Mouse (Mus musculus): ENCODE results near the gene Prkar1b. TPM values are rescaled to one million over a fixed set of nuclear protein-coding genes. Genes with fewer than 3 reads are reported as not detected.

The Prkar1b gene
- total and polyA plus RNA-seq, 2 experiments: 0.22 to 0.37 TPM

DNA sequence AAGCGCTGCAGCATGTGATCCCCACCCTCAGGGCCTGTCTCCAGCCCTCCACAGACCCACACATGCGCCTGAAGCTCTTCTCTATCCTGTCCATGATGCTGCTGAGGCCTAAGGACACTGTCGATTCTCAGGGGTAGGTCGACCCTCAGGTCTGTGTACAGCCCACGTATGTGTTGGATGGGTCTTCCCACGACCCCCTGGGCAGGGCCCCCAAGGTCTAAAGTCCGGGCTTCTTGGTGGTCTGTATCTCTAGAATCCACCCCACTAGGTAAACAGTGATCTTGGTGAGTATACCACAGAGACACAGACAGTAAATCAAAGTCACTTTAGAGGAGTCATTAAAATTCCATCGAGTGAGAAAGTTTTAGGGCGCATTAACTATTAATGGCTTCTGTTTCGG, 24.3 kb upstream of the Prkar1b start:
- H3K27me3 ChIP-seq (ENCODE audit: control insufficient read depth, insufficient read depth, low read length): no peaks in the 10 kb centered on the region
- no peaks in the 10 kb centered on the region for H3K4me1 ChIP-seq (ENCODE audit: control insufficient read depth, insufficient read depth, low read length)
- DNase-seq (ENCODE audit: extremely low read depth, low read depth, low spot score): no peak
- peaks cover 5% of the 10 kb centered on the region; the same call in 1 of the 2 replicates for H3K36me3 ChIP-seq (ENCODE audit: control insufficient read depth, insufficient read depth, low read length)
- 68% methylated on average over 10 of the region's 10 CpGs for WGBS
- no peak overlapping the region for H3K27ac ChIP-seq (replicated peaks; ENCODE audit: insufficient read depth, low read depth, low read length)
- TF ChIP-seq POLR2A (IDR thresholded peaks at IDR 0.05; ENCODE audit: extremely low read depth, insufficient read depth, low read length) (no peak), CTCF (IDR thresholded peaks at IDR 0.05; ENCODE audit: low read depth, low read length) (no peak)
- no peak overlapping the region for H3K9ac ChIP-seq (ENCODE audit: low read depth, low read length)
- H3K79me2 ChIP-seq (ENCODE audit: control insufficient read depth, insufficient read depth, low read length): no peaks in the 10 kb centered on the region
- H3K4me3 ChIP-seq (ENCODE audit: insufficient read depth, low read depth, low read length): no peak overlapping the region

DNA sequence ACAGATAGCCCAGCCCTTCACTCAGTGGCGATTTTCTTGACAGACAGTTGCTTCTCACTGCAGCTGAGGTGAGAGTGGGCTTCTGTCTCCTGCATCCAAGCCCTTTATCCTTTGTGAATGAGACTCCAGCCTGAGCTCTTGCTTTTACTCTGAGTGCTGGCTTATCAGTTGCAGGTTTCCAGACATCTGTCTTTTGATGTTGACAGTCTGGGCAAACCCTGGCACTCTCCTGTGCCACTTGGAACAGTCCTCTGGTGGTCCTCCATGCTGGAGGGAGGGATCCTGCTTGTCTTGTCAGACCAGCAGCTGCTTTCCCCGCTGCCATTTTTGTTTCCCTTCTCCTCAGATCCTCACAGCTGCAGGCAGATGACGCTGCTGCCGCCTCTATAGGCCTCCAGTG, 22.1 kb upstream of the Prkar1b start:
- Histone ChIP-seq H3K4me1 (ENCODE audit: control insufficient read depth, insufficient read depth, low read length) (no peaks in the 10 kb centered on the region), H3K27me3 (ENCODE audit: control insufficient read depth, insufficient read depth, low read length) (no peaks in the 10 kb centered on the region), H3K9ac (ENCODE audit: low read depth, low read length) (no peak overlapping the region), H3K79me2 (ENCODE audit: control insufficient read depth, insufficient read depth, low read length) (no peaks in the 10 kb centered on the region), H3K27ac (replicated peaks; ENCODE audit: insufficient read depth, low read depth, low read length) (no peak overlapping the region), H3K36me3 (ENCODE audit: control insufficient read depth, insufficient read depth, low read length) (peaks cover 7% of the 10 kb centered on the region; the same call in 1 of the 2 replicates), H3K4me3 (ENCODE audit: insufficient read depth, low read depth, low read length) (no peak overlapping the region)
- no peak for DNase-seq (ENCODE audit: extremely low read depth, low read depth, low spot score)
- TF ChIP-seq CTCF (IDR thresholded peaks at IDR 0.05; ENCODE audit: low read depth, low read length): no peak
- TF ChIP-seq POLR2A (IDR thresholded peaks at IDR 0.05; ENCODE audit: extremely low read depth, insufficient read depth, low read length): no peak
- WGBS: 95% methylated on average over 4 of the region's 4 CpGs

DNA sequence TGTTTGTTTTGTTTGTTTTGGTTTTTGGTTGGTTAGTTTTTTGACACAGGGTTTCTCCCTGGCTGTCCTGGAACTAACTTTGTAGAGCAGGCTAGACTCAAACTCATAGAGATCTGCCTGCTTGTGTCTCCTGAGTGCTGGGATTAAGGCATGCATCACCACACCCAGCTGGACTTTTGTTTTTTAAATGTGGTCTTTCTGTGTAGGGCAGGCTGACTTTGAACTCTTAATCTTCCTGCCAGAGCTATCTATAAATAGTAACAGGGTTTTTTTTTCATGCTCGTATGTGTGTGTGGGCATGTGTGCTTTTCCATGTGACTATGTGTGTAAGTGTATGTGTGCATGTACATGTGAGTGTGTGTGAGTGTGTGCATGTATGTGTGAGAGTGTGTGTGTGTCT, 17.7 kb upstream of the Prkar1b start:
- Histone ChIP-seq H3K27ac (replicated peaks; ENCODE audit: insufficient read depth, low read depth, low read length) (no peak overlapping the region), H3K4me1 (ENCODE audit: control insufficient read depth, insufficient read depth, low read length) (no peaks in the 10 kb centered on the region), H3K9ac (ENCODE audit: low read depth, low read length) (no peak overlapping the region), H3K36me3 (ENCODE audit: control insufficient read depth, insufficient read depth, low read length) (peaks cover 4% of the 10 kb centered on the region; the same call in 1 of the 2 replicates), H3K79me2 (ENCODE audit: control insufficient read depth, insufficient read depth, low read length) (no peaks in the 10 kb centered on the region), H3K4me3 (ENCODE audit: insufficient read depth, low read depth, low read length) (no peak overlapping the region), H3K27me3 (ENCODE audit: control insufficient read depth, insufficient read depth, low read length) (no peaks in the 10 kb centered on the region)
- 86% methylated on average over 1 of the region's 1 CpGs for WGBS
- TF ChIP-seq CTCF (IDR thresholded peaks at IDR 0.05; ENCODE audit: low read depth, low read length): no peak
- TF ChIP-seq POLR2A (IDR thresholded peaks at IDR 0.05; ENCODE audit: extremely low read depth, insufficient read depth, low read length): no peak
- no peak for DNase-seq (ENCODE audit: extremely low read depth, low read depth, low spot score)

DNA sequence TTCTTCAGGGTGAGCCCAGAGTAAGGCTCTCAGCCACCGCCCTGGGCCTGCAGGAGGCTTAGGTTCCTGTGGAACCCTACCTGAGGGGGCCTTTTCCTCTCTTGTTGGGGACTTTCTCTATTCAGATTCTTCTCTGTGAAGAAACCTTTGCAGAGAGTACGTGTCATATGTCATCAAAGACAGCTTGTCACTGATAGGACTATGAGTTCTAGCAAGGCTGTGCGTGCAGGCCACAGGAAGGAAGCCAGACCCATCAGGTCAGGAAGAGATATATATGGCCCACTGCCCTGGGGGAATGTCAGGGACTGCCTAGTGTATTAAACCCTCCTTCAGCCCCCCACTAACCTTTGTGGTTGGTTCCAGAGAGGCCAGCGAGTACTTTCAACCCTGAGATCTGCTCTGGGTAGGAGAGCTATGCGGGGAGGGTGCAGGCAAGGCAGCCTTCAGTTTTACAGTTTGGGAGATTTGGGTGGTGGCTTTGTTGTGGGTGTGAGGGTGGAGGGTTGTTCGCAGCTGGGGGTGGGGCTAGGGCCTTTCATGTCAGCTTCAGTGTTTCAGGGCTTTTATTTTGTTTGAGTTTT, 17.1 kb upstream of the Prkar1b start:
- TF ChIP-seq CTCF (IDR thresholded peaks at IDR 0.05; ENCODE audit: low read depth, low read length) (no peak), POLR2A (IDR thresholded peaks at IDR 0.05; ENCODE audit: extremely low read depth, insufficient read depth, low read length) (no peak)
- 90% methylated on average over 6 of the region's 6 CpGs for WGBS
- Histone ChIP-seq H3K4me3 (ENCODE audit: insufficient read depth, low read depth, low read length) (no peak overlapping the region), H3K9ac (ENCODE audit: low read depth, low read length) (no peak overlapping the region), H3K79me2 (ENCODE audit: control insufficient read depth, insufficient read depth, low read length) (no peaks in the 10 kb centered on the region), H3K4me1 (ENCODE audit: control insufficient read depth, insufficient read depth, low read length) (no peaks in the 10 kb centered on the region), H3K27me3 (ENCODE audit: control insufficient read depth, insufficient read depth, low read length) (no peaks in the 10 kb centered on the region), H3K36me3 (ENCODE audit: control insufficient read depth, insufficient read depth, low read length) (peaks cover 4% of the 10 kb centered on the region; the same call in 1 of the 2 replicates), H3K27ac (replicated peaks; ENCODE audit: insufficient read depth, low read depth, low read length) (no peak overlapping the region)
- DNase-seq (ENCODE audit: extremely low read depth, low read depth, low spot score): no peak

DNA sequence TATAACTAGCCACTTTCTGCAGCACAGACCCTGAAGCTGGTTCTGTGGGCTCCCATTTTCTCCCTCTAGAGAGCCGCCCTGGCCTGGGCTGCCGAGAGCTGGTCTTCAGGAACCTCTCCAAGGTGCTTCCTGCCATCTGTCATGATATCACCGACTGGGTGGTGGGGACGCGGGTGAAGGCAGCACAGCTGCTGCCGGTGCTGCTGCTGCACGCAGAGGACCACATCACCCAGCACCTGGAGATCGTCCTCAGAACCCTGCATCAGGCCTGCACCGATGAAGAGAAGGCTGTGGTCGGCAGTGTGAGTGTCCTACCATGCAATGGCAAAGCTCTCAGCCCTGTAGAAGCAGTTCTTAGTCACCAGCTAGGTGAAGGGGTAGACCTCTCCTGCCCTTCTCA, 11.8 kb upstream of the Prkar1b start:
- H3K4me3 ChIP-seq (ENCODE audit: insufficient read depth, low read depth, low read length): no peak overlapping the region
- TF ChIP-seq CTCF (IDR thresholded peaks at IDR 0.05; ENCODE audit: low read depth, low read length) (no peak), POLR2A (IDR thresholded peaks at IDR 0.05; ENCODE audit: extremely low read depth, insufficient read depth, low read length) (no peak)
- no peak for DNase-seq (ENCODE audit: extremely low read depth, low read depth, low spot score)
- H3K27ac ChIP-seq (replicated peaks; ENCODE audit: insufficient read depth, low read depth, low read length): no peak overlapping the region
- WGBS: 85% methylated on average over 10 of the region's 10 CpGs
- H3K9ac ChIP-seq (ENCODE audit: low read depth, low read length): no peak overlapping the region
- no peaks in the 10 kb centered on the region for H3K4me1 ChIP-seq (ENCODE audit: control insufficient read depth, insufficient read depth, low read length)
- H3K36me3 ChIP-seq (ENCODE audit: control insufficient read depth, insufficient read depth, low read length): no peaks in the 10 kb centered on the region; the same call in 1 of the 2 replicates
- no peaks in the 10 kb centered on the region for H3K79me2 ChIP-seq (ENCODE audit: control insufficient read depth, insufficient read depth, low read length)
- H3K27me3 ChIP-seq (ENCODE audit: control insufficient read depth, insufficient read depth, low read length): no peaks in the 10 kb centered on the region

DNA sequence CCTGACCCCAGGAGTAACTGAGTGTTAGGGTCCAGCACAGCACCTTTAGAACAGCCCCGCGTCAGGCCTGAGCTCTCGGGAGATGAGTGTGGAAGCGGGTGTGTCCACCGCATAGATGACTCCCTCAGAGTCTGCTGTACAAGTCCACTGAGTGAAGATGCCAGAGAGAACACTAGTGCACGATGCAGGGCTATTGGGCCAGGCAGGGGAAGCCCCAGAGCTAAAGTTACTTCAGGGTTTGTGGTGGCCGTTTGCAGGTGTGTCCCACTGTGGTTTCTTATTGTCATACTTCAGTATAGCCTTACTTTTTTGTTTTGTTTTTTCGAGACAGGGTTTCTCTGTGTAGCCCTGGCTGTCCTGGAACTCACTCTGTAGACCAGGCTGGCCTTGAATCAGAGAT, 11.1 kb upstream of the Prkar1b start:
- Histone ChIP-seq H3K79me2 (ENCODE audit: control insufficient read depth, insufficient read depth, low read length) (no peaks in the 10 kb centered on the region), H3K4me1 (ENCODE audit: control insufficient read depth, insufficient read depth, low read length) (no peaks in the 10 kb centered on the region), H3K9ac (ENCODE audit: low read depth, low read length) (no peak overlapping the region), H3K27me3 (ENCODE audit: control insufficient read depth, insufficient read depth, low read length) (no peaks in the 10 kb centered on the region), H3K36me3 (ENCODE audit: control insufficient read depth, insufficient read depth, low read length) (no peaks in the 10 kb centered on the region; the same call in 1 of the 2 replicates), H3K4me3 (ENCODE audit: insufficient read depth, low read depth, low read length) (no peak overlapping the region), H3K27ac (replicated peaks; ENCODE audit: insufficient read depth, low read depth, low read length) (no peak overlapping the region)
- WGBS: 93% methylated on average over 8 of the region's 8 CpGs
- TF ChIP-seq POLR2A (IDR thresholded peaks at IDR 0.05; ENCODE audit: extremely low read depth, insufficient read depth, low read length): no peak
- no peak for TF ChIP-seq CTCF (IDR thresholded peaks at IDR 0.05; ENCODE audit: low read depth, low read length)
- DNase-seq (ENCODE audit: extremely low read depth, low read depth, low spot score): no peak

Data from liver, adult 2 months (tissue).